Mouse (Mus musculus): ENCODE data around the gene Stub1. TPM values are rescaled to one million over a fixed set of nuclear protein-coding genes. Genes with fewer than 3 reads are reported as not detected.

Stub1 gene
- polyA plus RNA-seq, 1 experiment from 2014 or later: 313 TPM

GRCm38 (mm10) chr17:25783861-25784574 is 49.2 kb downstream of the Stub1 start:
- H3K9me3 ChIP-seq: no peaks in the 10 kb centered on the region
- peak overlapping the region; percentile 78 for H3K9ac ChIP-seq (replicated peaks)
- 79% methylated on average over 15 of the region's 15 CpGs for WGBS
- ATAC-seq (ENCODE audit: insufficient number of reproducible peaks, insufficient read depth, low FRiP score, low TSS enrichment, low read depth): no peak
- H3K4me2 ChIP-seq: peak overlapping the region; percentile 82
- H3K4me3 ChIP-seq (replicated peaks): peak overlapping the region; percentile 64
- peaks cover 24% of the 10 kb centered on the region for H3K4me1 ChIP-seq (replicated peaks)
- H3K27me3 ChIP-seq: no peaks in the 10 kb centered on the region
- H3K27ac ChIP-seq: peak overlapping the region; percentile 95; the same call in 1 of the 2 replicates
- peaks cover 72% of the 10 kb centered on the region for H3K36me3 ChIP-seq

- no peaks in the 10 kb centered on the region for H3K27me3 ChIP-seq
- no peak overlapping the region for H3K9ac ChIP-seq (replicated peaks)
- ATAC-seq (ENCODE audit: insufficient number of reproducible peaks, insufficient read depth, low FRiP score, low TSS enrichment, low read depth): no peak
- peaks cover 66% of the 10 kb centered on the region for H3K36me3 ChIP-seq
- H3K27ac ChIP-seq: no peak overlapping the region
- WGBS: 85% methylated on average over 7 of the region's 7 CpGs
- no peaks in the 10 kb centered on the region for H3K9me3 ChIP-seq
- no peak overlapping the region for H3K4me2 ChIP-seq
- peaks cover 24% of the 10 kb centered on the region for H3K4me1 ChIP-seq (replicated peaks)
- no peak overlapping the region for H3K4me3 ChIP-seq (replicated peaks)
Measured at GRCm38 (mm10) chr17:25783086-25783485, 50.1 kb downstream of the Stub1 start.

- no peak for ATAC-seq (ENCODE audit: insufficient number of reproducible peaks, insufficient read depth, low FRiP score, low TSS enrichment, low read depth)
- Histone ChIP-seq H3K36me3 (peaks cover 64% of the 10 kb centered on the region), H3K27me3 (no peaks in the 10 kb centered on the region), H3K4me2 (no peak overlapping the region), H3K9me3 (no peaks in the 10 kb centered on the region), H3K4me1 (replicated peaks) (peaks cover 24% of the 10 kb centered on the region), H3K9ac (replicated peaks) (no peak overlapping the region), H3K27ac (no peak overlapping the region), H3K4me3 (replicated peaks) (no peak overlapping the region)
- 70% methylated on average over 6 of the region's 6 CpGs for WGBS
Measured at GRCm38 (mm10) chr17:25781339-25781738, 51.9 kb downstream of the Stub1 start.

Small RNA genes within 50 kb of the gene (microRNA-seq; reads per million reads assigned to microRNA genes)
- gene Mir3082 (1.4 reads per million), gene Mir6966 (not detected)

Other genes with a start within 250 kb of the Stub1 start
- 0.74 and 1.3 TPM in 2 replicates for gene Gng13, start 116.2 kb downstream of the Stub1 start, polyA plus RNA-seq (2016; fragmentation: Nextera tagmentation; extraction: Ambion mirVana)
- gene Chtf18, start 106.0 kb downstream of the Stub1 start, polyA plus RNA-seq (2016; fragmentation: Nextera tagmentation; extraction: Ambion mirVana): 48.3 and 49.5 TPM in 2 replicates
- 21.6 and 22.4 TPM in 2 replicates for gene Rpusd1, start 105.7 kb downstream of the Stub1 start, polyA plus RNA-seq (2016; fragmentation: Nextera tagmentation; extraction: Ambion mirVana)
- gene Mslnl, start 97.4 kb downstream of the Stub1 start, polyA plus RNA-seq (2016; fragmentation: Nextera tagmentation; extraction: Ambion mirVana): not detected in 2 replicates
- gene Msln, start 79.0 kb downstream of the Stub1 start, polyA plus RNA-seq (2016; fragmentation: Nextera tagmentation; extraction: Ambion mirVana): 0.44 TPM in 1 of 2 replicates, not detected in the other
- 24.9 TPM in 2 replicates for gene Narfl, start 59.6 kb downstream of the Stub1 start, polyA plus RNA-seq (2016; fragmentation: Nextera tagmentation; extraction: Ambion mirVana)
- 89.8 and 97.7 TPM in 2 replicates for gene Haghl, start 47.7 kb downstream of the Stub1 start, polyA plus RNA-seq (2016; fragmentation: Nextera tagmentation; extraction: Ambion mirVana)
- 0.13 and 0.39 TPM in 2 replicates for gene Ccdc78, start 46.8 kb downstream of the Stub1 start, polyA plus RNA-seq (2016; fragmentation: Nextera tagmentation; extraction: Ambion mirVana)
- 68.3 and 71.7 TPM in 2 replicates for gene Fam173a, start 40.5 kb downstream of the Stub1 start, polyA plus RNA-seq (2016; fragmentation: Nextera tagmentation; extraction: Ambion mirVana)
- 0.49 TPM in 1 of 2 replicates, not detected in the other for gene AC134908.4, start 37.7 kb downstream of the Stub1 start, polyA plus RNA-seq (2016; fragmentation: Nextera tagmentation; extraction: Ambion mirVana)
- gene Metrn, start 36.3 kb downstream of the Stub1 start, polyA plus RNA-seq (2016; fragmentation: Nextera tagmentation; extraction: Ambion mirVana): 50.5 and 52.1 TPM in 2 replicates
- gene Fbxl16, start 24.3 kb downstream of the Stub1 start, polyA plus RNA-seq (2016; fragmentation: Nextera tagmentation; extraction: Ambion mirVana): 2.2 and 2.4 TPM in 2 replicates
- gene Wdr24, start 9.8 kb downstream of the Stub1 start, polyA plus RNA-seq (2016; fragmentation: Nextera tagmentation; extraction: Ambion mirVana): 28.4 and 30.9 TPM in 2 replicates
- 56.4 and 63.4 TPM in 2 replicates for gene Jmjd8, start 4.5 kb downstream of the Stub1 start, polyA plus RNA-seq (2016; fragmentation: Nextera tagmentation; extraction: Ambion mirVana)
- gene Rhbdl1, start 3.9 kb upstream of the Stub1 start, polyA plus RNA-seq (2016; fragmentation: Nextera tagmentation; extraction: Ambion mirVana): 1.4 and 1.7 TPM in 2 replicates
- 1.6 and 2.0 TPM in 2 replicates for gene Gm20683, start 8.4 kb upstream of the Stub1 start, polyA plus RNA-seq (2016; fragmentation: Nextera tagmentation; extraction: Ambion mirVana)
- gene Rhot2, start 11.4 kb upstream of the Stub1 start, polyA plus RNA-seq (2016; fragmentation: Nextera tagmentation; extraction: Ambion mirVana): 23.6 and 26.9 TPM in 2 replicates
- 37.3 and 45.5 TPM in 2 replicates for gene Wdr90, start 28.1 kb upstream of the Stub1 start, polyA plus RNA-seq (2016; fragmentation: Nextera tagmentation; extraction: Ambion mirVana)
- gene Mcrip2, start 35.4 kb upstream of the Stub1 start, polyA plus RNA-seq (2016; fragmentation: Nextera tagmentation; extraction: Ambion mirVana): 8.5 and 9.9 TPM in 2 replicates
- gene Mettl26, start 41.7 kb upstream of the Stub1 start, polyA plus RNA-seq (2016; fragmentation: Nextera tagmentation; extraction: Ambion mirVana): 56.1 and 60.1 TPM in 2 replicates
- 0.45 and 0.54 TPM in 2 replicates for gene Wfikkn1, start 47.5 kb upstream of the Stub1 start, polyA plus RNA-seq (2016; fragmentation: Nextera tagmentation; extraction: Ambion mirVana)
- 35.7 and 39.1 TPM in 2 replicates for gene Rab40c, start 86.3 kb upstream of the Stub1 start, polyA plus RNA-seq (2016; fragmentation: Nextera tagmentation; extraction: Ambion mirVana)
- 47.3 and 52.4 TPM in 2 replicates for gene Pigq, start 111.5 kb upstream of the Stub1 start, polyA plus RNA-seq (2016; fragmentation: Nextera tagmentation; extraction: Ambion mirVana)
- gene Nhlrc4, start 111.6 kb upstream of the Stub1 start, polyA plus RNA-seq (2016; fragmentation: Nextera tagmentation; extraction: Ambion mirVana): 0.13 and 0.74 TPM in 2 replicates
- gene A930017K11Rik, start 119.2 kb upstream of the Stub1 start, polyA plus RNA-seq (2016; fragmentation: Nextera tagmentation; extraction: Ambion mirVana): 0.10 and 0.27 TPM in 2 replicates
- 32.8 and 33.9 TPM in 2 replicates for gene Capn15, start 152.4 kb upstream of the Stub1 start, polyA plus RNA-seq (2016; fragmentation: Nextera tagmentation; extraction: Ambion mirVana)
- gene Rab11fip3, start 236.2 kb upstream of the Stub1 start, polyA plus RNA-seq (2016; fragmentation: Nextera tagmentation; extraction: Ambion mirVana): 25.0 and 26.9 TPM in 2 replicates